Mouse (Mus musculus): Measurements from ENCODE around the gene Slc22a1.

- no peak for TF ChIP-seq CTCF (conservative IDR thresholded peaks at IDR 0.05; ENCODE audit: insufficient read depth, insufficient read length, low read depth, low read length)
- TF ChIP-seq POLR2A (IDR thresholded peaks at IDR 0.05; ENCODE audit: low read depth, low read length): no peak
Observed at GRCm38 (mm10) chr17:12700373-12700772, 24.7 kb upstream of the Slc22a1 start.

Measured in kidney, adult 2 months (tissue).